In genomic region chr13:24176835-24177234, GRCm38 (mm10) we compare ENCODE assay signal across 15 mouse cellular contexts.
"Had no signal": no experiment of that assay in that cellular context is flagged by ENCODE, and none has a peak within 500 bp of the region (broad histone marks: within the 10 kb centered on the region; RNA-seq: fewer than 3 reads in every experiment).

No protein-coding gene starts in this region.

- H3K4me1 ChIP-seq: midbrain, embryonic 13.5 days; midbrain, embryonic 15.5 days had no signal

- H3K27ac ChIP-seq: lung, embryonic 15.5 days; macrophage; midbrain, embryonic 13.5 days; midbrain, embryonic 15.5 days; neural tube, embryonic 12.5 days had no signal

- ATAC-seq: liver, postnatal 0 days; midbrain, embryonic 13.5 days; midbrain, embryonic 15.5 days had no signal

- DNase-seq: liver, postnatal 0 days; lung, adult 2 months; lung, postnatal 14 days; lung, postnatal 36 days; right cerebral cortex, postnatal 14 days; thymus, adult 18-20 months; thymus, postnatal 14 days; thymus, postnatal 36 days had no signal

- H3K4me2 ChIP-seq: lung, embryonic 15.5 days; midbrain, embryonic 11.5 days; midbrain, embryonic 13.5 days; midbrain, embryonic 15.5 days; neural tube, embryonic 12.5 days had no signal

- H3K36me3 ChIP-seq: lung, embryonic 15.5 days; midbrain, embryonic 13.5 days; midbrain, embryonic 15.5 days; neural tube, embryonic 12.5 days had no signal

- H3K9ac ChIP-seq: liver, postnatal 0 days; lung, embryonic 15.5 days; midbrain, embryonic 13.5 days; midbrain, embryonic 15.5 days; neural tube, embryonic 12.5 days had no signal

- H3K4me3 ChIP-seq: lung, embryonic 15.5 days; megakaryocyte, embryonic 14.5 days; midbrain, embryonic 13.5 days; midbrain, embryonic 15.5 days; neural tube, embryonic 12.5 days had no signal

- H3K27me3 ChIP-seq: lung, embryonic 15.5 days; midbrain, embryonic 13.5 days; midbrain, embryonic 15.5 days; neural tube, embryonic 12.5 days had no signal

- H3K9me3 ChIP-seq: lung, embryonic 15.5 days; megakaryocyte, embryonic 14.5 days; midbrain, embryonic 13.5 days; midbrain, embryonic 15.5 days; neural tube, embryonic 12.5 days had no signal
